Mouse (Mus musculus): Measurements from ENCODE around the gene Taar7e.
"Not testable (repeated sequence)": the region's sequence is repeated elsewhere in the genome, so short reads cannot be mapped to it uniquely, and the experiment has no call there.

Taar7e gene

DNA sequence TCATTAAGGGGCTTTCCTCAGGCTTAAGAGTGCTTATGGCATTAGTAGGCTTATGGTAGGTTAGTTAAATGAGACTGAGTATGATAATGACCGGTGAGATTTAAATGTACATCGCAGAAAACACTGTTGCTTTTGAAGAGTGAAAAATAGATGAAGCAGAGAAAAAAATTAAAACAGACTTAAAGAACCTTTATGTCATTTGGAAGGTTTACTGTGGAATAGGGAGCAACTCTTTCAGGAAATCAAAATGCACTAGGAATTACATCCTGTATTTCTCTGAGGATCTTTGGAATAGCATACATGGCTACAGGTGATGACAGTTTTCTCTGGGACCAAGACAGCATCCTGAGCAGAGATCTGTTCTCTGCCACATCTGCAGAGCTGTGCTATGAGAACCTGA is at the start of gene Taar7e:
Gene Taar7e (plus strand): TSS at position 301 of the 400 bp plus-strand sequence.
- no peak for DNase-seq (ENCODE audit: low spot score in 2 of 2)

DNA sequence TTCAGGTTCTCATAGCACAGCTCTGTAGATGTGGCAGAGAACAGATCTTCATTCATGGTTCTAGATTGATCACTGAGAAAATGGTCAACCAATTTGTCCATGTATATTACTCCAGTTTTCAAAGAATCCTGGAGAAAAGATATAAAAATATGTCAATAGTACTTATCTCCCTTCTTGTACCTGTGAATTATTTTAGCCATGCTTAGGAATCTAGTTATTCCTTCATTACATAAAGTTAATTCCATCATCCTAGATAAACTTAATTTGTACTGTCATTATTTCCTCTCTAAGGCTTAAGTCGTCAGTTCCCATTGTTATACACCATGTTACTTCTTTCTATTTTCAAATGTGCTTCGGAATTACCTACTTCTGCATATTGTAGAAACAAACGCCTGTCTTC is 44.0 kb upstream of the Taar7e start, which contains the start of gene Taar7a:
Gene Taar7a (minus strand): TSS at position 101 of the 400 bp plus-strand sequence.
- no peak for DNase-seq (ENCODE audit: low spot score in 2 of 2)

DNA sequence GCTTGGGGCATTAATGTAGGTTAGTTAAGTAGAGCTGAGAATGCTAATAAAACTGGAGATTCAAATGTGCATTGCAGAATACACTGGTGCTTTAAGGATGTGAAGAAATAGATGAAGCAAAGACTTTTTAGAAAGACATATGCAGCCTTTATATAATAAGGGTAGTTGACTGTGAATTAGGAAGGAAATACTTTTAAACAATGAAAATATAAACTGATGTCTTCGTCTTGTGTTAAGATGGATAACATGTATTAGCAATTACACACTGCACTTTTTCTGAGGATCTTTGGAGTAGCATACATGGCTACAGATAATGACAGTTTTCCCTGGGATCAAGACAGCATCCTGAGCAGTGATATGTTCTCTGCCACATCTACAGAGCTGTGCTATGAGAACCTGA is 37.8 kb upstream of the Taar7e start, which contains the start of gene Taar7b:
Gene Taar7b (plus strand): TSS at position 301 of the 400 bp plus-strand sequence.
- no peak for DNase-seq (ENCODE audit: low spot score in 2 of 2)

DNA sequence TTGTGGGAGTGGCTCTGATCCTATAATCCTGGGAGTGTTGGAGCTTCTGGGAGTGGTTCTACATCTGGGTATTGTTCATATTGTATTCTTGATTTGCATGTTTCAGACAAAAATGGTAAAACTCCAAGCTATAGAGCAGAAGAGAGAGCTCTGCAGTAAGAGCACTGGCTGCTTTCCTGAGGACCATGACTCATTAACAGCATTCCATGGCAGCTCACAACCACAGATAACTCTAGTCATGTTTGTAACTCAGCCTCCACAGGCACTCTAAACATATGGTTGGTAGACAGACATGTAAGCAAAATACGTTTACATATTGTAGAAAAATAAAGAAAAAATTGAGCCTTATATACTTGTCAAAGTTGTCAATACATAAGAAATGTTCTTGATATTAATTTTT is 31.0 kb upstream of the Taar7e start:
- DNase-seq (ENCODE audit: low spot score in 2 of 2) = no peak

DNA sequence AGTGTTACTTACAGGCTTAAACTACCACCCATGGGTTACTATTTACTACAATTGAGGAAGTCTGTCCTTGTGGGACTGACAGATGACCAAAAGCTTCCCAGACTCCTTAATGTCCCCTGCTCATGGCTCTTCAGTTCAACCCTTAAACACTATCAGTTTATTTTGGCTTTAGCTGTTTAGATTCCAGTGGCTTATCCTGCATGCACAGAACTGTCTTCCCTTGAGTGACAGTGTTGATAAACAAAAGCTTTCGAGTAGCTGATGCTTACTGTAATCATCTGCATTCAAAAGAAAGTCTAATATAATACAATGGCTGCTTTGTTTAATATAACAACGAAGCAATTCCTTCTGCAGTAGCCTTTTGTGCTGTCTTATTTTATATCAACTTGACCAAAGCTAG is 30.4 kb upstream of the Taar7e start:
- DNase-seq (ENCODE audit: low spot score in 2 of 2) = no peak

DNA sequence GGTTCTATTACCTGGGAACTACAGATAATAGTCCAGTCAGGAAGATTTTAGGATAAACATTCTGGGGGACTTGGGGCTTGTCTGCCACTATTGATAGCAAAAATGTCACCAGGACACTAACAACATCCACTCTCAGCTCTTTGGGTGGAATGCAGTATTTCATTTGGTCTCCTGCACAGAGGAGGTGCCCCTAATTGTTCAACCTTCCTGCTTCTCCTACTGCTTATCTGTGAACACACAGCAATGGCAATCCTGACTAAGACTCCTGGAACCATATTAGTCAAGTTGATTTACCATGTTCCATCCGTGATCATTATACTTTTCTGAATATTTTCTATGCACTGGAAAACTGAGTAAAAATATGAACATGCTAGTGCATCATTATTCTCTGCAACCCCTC is 29.3 kb upstream of the Taar7e start:
- no peak for DNase-seq (ENCODE audit: low spot score in 2 of 2)

DNA sequence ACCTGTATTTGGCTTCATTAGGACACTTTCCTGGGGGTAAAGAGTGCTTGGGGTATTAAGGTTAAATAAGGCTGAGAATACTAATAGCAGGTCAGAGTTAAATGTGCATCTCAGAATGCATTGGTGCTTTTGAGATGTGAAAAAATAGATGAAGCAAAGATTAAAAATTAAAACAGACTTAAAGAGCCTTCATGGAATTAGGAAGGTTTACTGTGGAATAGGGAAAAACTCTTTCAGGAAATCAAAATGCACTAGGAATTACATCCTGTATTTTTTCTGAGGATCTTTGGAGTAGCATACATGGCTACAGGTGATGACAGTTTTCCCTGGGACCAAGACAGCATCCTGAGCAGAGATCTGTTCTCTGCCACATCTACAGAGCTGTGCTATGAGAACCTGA is 10.5 kb upstream of the Taar7e start, which contains the start of gene Taar7d:
Gene Taar7d (plus strand): TSS at position 301 of the 400 bp plus-strand sequence.
- DNase-seq (ENCODE audit: low spot score in 2 of 2) = no peak

DNA sequence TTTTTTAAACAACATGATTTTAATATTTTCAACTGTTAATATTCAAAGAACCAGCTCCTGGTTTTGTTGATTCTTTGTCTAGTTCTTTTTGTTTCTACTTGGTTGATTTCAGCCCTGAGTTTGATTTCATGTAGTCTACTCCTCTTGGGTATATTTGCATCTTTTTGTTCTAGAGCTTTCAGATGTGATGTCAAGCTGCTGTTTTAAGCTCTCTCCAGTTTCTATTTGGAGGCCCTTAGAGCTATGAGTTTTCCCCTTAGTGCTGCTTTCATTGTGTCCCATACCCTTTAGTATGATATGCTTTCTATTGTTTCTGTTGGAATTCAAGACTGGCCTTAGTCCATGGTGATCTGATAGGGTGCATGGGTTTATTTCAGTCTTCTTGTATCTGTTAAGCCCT is 6.1 kb upstream of the Taar7e start:
- no peak for DNase-seq (ENCODE audit: low spot score in 2 of 2)

DNA sequence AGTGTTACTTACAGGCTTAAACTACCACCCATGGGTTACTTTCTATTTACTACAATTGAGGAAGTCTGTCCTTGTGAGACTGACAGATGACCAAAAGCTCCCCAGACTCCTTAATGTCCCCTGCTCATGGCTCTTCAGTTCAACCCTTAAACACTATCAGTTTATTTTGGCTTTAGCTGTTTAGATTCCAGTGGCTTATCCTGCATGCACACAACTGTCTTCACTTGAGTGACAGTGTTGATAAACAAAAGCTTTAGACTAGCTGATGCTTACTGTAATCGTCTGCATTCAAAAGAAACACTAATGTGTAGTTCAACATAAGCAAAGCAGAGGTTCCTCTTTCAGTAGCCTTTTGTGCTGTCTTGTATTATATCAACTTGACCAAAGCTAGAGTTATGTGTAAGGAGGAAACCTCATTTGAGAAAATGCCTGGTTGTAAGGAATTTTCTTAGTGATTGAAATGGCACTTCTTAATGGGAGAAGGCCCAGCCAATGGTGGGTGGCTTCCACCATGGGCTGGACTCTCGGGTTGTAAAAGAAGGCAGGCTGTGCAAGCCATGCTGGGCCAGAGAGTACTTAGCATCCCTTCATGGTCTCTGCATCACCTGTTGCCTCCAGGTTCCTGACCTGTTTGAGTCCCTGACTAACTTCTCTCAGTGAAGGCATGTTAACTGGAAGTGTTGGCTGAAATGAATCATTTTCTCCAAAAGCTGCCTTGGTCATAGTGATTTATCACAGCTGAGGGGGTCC is 2.9 kb downstream of the Taar7e start:
- no peak for DNase-seq (ENCODE audit: low spot score in 2 of 2)

DNA sequence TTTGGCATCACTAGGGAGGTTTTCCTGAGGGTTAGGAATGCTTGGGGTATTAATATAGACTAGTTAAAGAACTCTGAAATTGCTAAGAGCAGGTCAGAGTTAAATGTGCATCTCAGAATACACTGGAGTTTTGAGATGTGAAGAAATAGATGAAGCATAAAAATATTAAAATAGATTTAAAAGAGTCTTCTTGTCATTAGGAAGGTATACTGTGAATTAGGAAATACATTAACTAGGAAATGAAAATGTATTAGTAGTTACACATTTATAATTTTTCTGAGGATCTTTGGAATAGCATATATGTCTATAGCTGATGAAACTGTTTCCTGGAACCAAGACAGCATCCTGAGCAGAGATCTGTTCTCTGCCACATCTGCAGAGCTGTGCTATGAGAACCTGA is 11.8 kb downstream of the Taar7e start, which contains the start of gene Taar7f:
Gene Taar7f (plus strand): TSS at position 301 of the 400 bp plus-strand sequence.
- DNase-seq (ENCODE audit: low spot score in 2 of 2) = no peak

DNA sequence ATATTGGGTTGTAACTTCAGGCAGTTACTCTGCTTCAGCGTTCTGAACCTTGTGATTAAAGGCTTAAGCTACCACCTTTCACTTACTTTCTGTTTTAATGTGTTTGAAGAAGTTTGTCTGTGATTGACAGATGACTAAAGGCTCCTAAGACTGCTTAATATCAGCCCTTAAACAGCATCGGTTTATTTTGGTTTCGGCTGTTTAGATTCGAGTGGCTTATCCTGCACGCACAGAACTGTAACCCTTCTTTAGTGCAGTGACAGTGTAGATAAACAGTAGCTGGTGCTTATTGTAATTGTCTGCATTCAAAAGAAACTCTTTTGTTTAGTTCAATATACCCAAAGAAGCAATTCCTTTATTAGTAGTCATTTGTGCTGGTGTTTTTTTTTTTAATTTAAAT is 14.6 kb downstream of the Taar7e start:
- DNase-seq (ENCODE audit: low spot score in 2 of 2) = no peak

DNA sequence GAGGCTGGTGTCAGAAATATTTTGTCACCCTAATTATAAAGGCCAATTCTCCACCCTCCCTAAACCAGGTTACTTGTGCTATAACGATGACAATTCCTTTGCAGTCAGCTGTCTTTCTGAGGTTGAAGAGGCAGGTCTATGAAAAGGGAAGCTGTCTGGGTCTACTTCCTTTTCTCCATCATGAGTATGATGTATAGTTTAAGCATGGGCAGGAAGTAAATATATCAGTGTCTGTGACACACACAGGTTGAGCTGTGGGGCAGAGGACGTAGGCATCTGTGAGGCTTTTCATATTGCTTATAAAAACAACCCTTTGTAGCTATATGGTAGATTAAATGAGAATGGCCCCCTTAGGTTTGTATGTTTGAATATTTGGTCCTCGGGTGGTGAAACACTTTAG is 21.6 kb downstream of the Taar7e start:
- no peak for DNase-seq (ENCODE audit: low spot score in 2 of 2)

DNA sequence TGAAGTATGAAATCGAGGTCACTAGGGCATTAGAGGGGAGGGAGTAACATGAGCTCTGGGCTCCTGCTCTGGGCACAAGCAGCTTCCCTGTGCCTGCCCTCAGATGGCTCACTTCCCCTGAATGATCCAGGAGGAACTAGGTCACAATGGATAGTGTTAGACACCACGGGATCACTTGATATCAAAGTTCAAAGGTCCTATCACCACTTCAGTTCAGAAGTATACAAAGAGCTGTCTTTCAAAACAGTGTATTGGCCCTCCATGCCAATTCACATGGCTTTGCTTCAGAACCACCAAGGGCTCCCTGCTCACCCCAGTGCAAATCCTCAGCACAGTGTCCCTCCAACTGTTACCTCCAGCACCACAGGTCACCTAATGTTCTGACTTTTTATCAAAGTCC is 37.3 kb downstream of the Taar7e start:
- DNase-seq (ENCODE audit: low spot score in 2 of 2) = not testable (repeated sequence)

DNA sequence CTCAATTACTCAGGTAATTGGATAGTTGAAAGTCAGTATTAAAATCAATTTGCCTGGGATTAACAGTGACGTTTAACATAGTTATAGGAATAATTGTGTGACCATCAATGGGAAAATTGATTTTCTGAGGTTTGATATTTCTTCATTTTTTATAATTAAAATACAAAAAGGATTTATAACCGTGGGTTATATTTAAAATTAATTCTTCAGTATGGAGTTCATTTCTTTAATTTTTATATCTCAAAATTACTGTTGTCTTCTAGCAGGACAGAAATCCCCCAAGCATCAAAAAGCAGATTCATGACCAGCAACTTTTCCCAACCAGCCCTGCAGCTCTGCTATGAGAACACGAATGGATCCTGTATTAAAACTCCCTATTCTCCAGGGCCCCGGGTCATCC is 38.8 kb downstream of the Taar7e start, which contains the start of gene Taar8a:
Gene Taar8a (plus strand): TSS at position 301 of the 400 bp plus-strand sequence.
- DNase-seq (ENCODE audit: low spot score in 2 of 2) = not testable (repeated sequence)

DNA sequence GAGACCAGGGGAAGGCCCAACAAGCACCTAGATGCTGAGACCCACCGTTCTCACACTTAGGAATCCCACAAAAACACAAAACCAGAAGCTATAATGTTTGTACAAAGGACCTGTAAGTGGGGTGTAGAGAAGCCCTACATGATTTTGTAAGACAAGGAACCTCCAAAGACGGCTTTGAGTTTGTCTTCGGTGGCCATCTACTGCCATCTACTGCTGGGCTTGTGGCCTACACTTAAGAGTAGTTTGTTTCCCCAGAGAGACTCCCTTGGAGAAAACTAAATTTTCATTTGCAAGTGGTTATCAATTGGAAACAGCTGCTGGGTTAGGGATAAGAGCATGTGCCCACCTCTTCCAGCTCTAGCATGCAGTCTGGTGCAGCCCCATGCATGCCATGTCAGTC is 42.8 kb downstream of the Taar7e start:
- peak; percentile 19 to 33 for DNase-seq (ENCODE audit: low spot score in 2 of 2)

DNA sequence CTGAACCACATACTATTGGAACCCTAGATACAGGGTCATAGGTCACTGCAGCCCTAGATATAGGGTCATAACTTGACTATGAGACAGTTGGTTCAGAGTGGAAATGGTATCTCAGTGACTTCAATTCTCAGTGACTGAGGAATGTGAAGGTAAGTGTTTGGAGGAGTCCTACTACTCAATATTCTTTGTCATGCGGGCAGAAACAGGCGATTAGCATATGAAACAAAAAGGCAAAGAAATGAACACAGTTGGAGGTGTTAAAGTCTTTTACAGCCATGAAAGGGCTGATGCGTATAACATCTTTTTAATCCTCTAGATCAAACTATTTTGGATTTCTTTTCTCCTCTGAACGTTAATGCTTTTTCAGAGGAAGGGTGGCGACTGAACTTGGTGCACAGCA is 48.5 kb downstream of the Taar7e start:
- DNase-seq (ENCODE audit: low spot score in 2 of 2) = no peak

DNA sequence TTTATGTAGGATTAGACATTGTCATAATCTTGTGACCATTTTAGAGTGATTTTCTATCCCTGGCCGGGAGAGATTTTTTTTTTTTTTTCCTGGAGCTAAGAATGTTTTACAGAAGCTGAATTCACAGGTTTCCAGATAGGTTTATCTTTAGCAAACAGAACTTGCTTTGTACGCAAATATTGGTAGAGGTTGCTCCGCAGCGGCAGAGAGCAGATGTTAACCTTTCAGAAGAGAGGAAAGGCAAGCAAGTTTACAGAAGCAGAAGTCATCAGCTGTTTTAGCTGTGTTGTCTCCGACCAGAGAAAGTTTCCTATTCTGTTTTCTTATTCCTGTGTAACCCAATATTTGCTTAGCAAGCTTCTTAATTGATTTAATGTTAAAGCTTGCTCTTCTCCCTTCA is 49.1 kb downstream of the Taar7e start:
- no peak for DNase-seq (ENCODE audit: low spot score in 2 of 2)

DNA sequence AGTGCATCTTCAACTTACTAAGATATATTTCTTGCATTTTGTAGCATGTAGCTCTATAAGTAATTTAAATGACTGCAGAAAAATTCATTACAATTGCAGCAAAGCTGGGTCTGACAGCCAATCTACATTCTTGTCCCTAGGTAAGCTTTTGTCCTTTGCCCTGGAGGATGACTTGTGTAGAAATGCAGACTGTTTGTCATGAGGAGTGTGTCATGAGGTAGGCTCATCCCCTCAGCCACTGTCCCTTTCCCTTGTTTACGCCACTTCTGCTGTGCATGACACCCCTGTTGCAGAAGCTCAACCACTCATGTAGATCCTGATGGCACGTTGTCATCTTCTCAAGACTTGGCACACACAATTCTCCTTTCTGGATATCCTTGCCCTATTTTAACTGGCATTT is 49.8 kb downstream of the Taar7e start:
- DNase-seq (ENCODE audit: low spot score in 2 of 2) = no peak
